Mouse (Mus musculus): ENCODE results near the gene Fzd1. TPM values are rescaled to one million over a fixed set of nuclear protein-coding genes. Genes with fewer than 3 reads are reported as not detected.

Gene Fzd1
- total and polyA plus RNA-seq, 3 experiments: 7.7 to 10.0 (median 8.4) TPM

DNA sequence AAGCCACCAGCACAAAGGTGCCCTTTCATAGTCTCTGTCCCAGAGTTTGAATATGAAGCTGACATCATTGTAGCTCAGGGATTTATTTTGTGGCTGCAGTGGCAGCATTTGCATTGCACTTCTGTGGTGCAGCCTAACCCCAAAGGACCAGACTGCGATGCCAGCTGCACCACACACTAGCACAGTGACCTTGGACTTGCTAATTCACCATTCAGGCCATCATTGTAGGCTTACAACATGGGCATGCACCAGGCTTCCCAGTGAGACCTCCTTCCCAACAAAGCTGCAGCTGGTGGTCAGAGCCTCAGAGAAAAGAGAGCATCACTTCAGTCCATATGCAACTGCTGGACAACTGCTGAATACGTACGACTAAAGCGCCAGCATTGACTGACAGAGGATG lies 32.4 kb upstream of the Fzd1 start:
- no peak for TF ChIP-seq CTCF (IDR thresholded peaks at IDR 0.05)
- intact Hi-C loops (cut with DNase I): no loop called here
- H3K79me2 ChIP-seq (replicated peaks; ENCODE audit: control insufficient read depth, insufficient read depth, low read length): no peaks in the 10 kb centered on the region
- no peaks in the 10 kb centered on the region for H3K4me1 ChIP-seq (ENCODE audit: control insufficient read depth, insufficient read depth, low read length)
- DNase-seq: no peak
- H3K4me3 ChIP-seq: no peak overlapping the region
- no peak overlapping the region for H3K27ac ChIP-seq
- 91% methylated on average over 4 of the region's 4 CpGs for WGBS
- no peaks in the 10 kb centered on the region for H3K36me3 ChIP-seq (ENCODE audit: control insufficient read depth, insufficient read depth, low read length)
- H3K9ac ChIP-seq (ENCODE audit: low read depth, low read length): no peak overlapping the region
- H3K27me3 ChIP-seq (ENCODE audit: control insufficient read depth, insufficient read depth, low read length): no peaks in the 10 kb centered on the region

DNA sequence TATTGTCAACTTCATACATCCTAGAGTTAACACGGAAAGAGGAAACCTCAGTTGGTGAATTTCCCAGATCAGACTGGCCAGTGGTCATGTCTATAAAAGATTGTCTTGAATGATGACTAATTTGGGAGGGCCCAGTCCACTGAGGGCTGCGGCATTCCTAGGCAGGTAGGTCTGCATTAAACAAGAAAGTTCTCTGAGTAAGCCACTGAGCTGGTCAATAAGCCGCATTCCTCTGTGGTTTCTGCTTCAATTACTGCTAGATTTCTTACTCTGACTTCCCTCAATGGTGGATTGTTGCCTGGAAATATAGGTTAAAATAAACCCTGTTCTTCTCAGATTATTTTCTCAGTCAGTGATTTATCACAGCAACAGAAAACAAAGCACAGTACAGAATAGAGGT lies 30.6 kb upstream of the Fzd1 start:
- intact Hi-C loops (cut with DNase I): no loop called here
- Histone ChIP-seq H3K79me2 (replicated peaks; ENCODE audit: control insufficient read depth, insufficient read depth, low read length) (no peaks in the 10 kb centered on the region), H3K27me3 (ENCODE audit: control insufficient read depth, insufficient read depth, low read length) (no peaks in the 10 kb centered on the region), H3K36me3 (ENCODE audit: control insufficient read depth, insufficient read depth, low read length) (no peaks in the 10 kb centered on the region), H3K4me3 (no peak overlapping the region), H3K27ac (no peak overlapping the region), H3K4me1 (ENCODE audit: control insufficient read depth, insufficient read depth, low read length) (no peaks in the 10 kb centered on the region), H3K9ac (ENCODE audit: low read depth, low read length) (no peak overlapping the region)
- TF ChIP-seq EP300 (IDR thresholded peaks at IDR 0.05; ENCODE audit: insufficient read depth, low read depth, low read length) (no peak), POLR2A (IDR thresholded peaks at IDR 0.05; ENCODE audit: insufficient read depth, low read depth, low read length) (no peak), CTCF (IDR thresholded peaks at IDR 0.05) (no peak)
- DNase-seq: no peak
- 84% methylated on average over 3 of the region's 3 CpGs for WGBS

DNA sequence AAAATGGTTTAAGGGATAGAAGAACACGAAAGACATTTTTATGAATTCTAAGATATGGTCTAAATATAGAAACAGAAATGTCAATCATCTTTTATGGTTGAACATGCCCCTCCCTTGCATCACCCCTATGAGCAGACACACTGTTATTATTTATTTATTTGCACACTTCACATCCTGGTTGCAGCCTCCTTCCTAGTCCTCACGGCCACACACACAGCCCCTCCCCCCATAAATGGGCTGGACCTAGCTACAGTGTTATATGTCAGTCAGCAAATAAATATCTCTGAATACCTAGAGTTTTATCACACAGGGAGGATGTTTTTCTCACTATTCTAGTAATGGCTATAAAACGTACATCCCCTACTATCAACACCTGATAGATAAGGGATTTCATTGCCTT lies 29.0 kb upstream of the Fzd1 start:
- WGBS: 42% methylated on average over 3 of the region's 3 CpGs
- Histone ChIP-seq H3K27ac (no peak overlapping the region), H3K9ac (ENCODE audit: low read depth, low read length) (no peak overlapping the region), H3K79me2 (replicated peaks; ENCODE audit: control insufficient read depth, insufficient read depth, low read length) (no peaks in the 10 kb centered on the region), H3K4me3 (no peak overlapping the region), H3K36me3 (ENCODE audit: control insufficient read depth, insufficient read depth, low read length) (no peaks in the 10 kb centered on the region), H3K4me1 (ENCODE audit: control insufficient read depth, insufficient read depth, low read length) (no peaks in the 10 kb centered on the region), H3K27me3 (ENCODE audit: control insufficient read depth, insufficient read depth, low read length) (no peaks in the 10 kb centered on the region)
- intact Hi-C loops (cut with DNase I): no loop called here
- TF ChIP-seq POLR2A (IDR thresholded peaks at IDR 0.05; ENCODE audit: insufficient read depth, low read depth, low read length) (no peak), EP300 (IDR thresholded peaks at IDR 0.05; ENCODE audit: insufficient read depth, low read depth, low read length) (no peak), CTCF (IDR thresholded peaks at IDR 0.05) (no peak)
- no peak for DNase-seq

- Histone ChIP-seq H3K36me3 (ENCODE audit: control insufficient read depth, insufficient read depth, low read length) (no peaks in the 10 kb centered on the region), H3K27me3 (ENCODE audit: control insufficient read depth, insufficient read depth, low read length) (no peaks in the 10 kb centered on the region), H3K4me3 (no peak overlapping the region), H3K27ac (no peak overlapping the region), H3K9ac (ENCODE audit: low read depth, low read length) (no peak overlapping the region), H3K4me1 (ENCODE audit: control insufficient read depth, insufficient read depth, low read length) (no peaks in the 10 kb centered on the region), H3K79me2 (replicated peaks; ENCODE audit: control insufficient read depth, insufficient read depth, low read length) (no peaks in the 10 kb centered on the region)
- no peak for DNase-seq
- WGBS: 82% methylated on average over 3 of the region's 3 CpGs
- intact Hi-C loops (cut with DNase I): no loop called here
- TF ChIP-seq POLR2A (IDR thresholded peaks at IDR 0.05; ENCODE audit: insufficient read depth, low read depth, low read length): no peak
- TF ChIP-seq CTCF (IDR thresholded peaks at IDR 0.05): no peak
- no peak for TF ChIP-seq EP300 (IDR thresholded peaks at IDR 0.05; ENCODE audit: insufficient read depth, low read depth, low read length)
Measured at GRCm38 (mm10) chr5:4778274-4778673, 20.4 kb upstream of the Fzd1 start.

DNA sequence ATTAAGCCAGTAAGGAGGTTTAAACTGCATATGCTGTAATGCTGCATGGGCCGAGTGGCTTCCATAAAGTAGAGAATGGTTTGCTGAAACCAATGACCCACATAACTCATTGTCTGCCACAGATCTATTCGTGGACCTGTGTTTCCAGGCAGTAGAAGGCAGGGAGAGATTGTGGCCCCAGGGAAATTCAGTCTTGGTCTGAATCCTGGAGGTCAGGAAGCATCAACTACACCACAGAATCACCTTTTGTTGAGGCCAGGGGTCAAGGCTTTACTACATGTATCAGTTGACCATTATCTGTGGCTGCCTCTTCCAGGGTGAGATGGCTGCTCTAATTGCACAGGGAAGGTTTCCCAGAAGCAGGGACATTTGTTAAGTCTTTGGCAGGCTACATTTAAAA lies 18.7 kb upstream of the Fzd1 start:
- H3K4me3 ChIP-seq: no peak overlapping the region
- H3K27me3 ChIP-seq (ENCODE audit: control insufficient read depth, insufficient read depth, low read length): no peaks in the 10 kb centered on the region
- no peak for DNase-seq
- WGBS: 72% methylated on average over 2 of the region's 2 CpGs
- no peaks in the 10 kb centered on the region for H3K36me3 ChIP-seq (ENCODE audit: control insufficient read depth, insufficient read depth, low read length)
- no peaks in the 10 kb centered on the region for H3K79me2 ChIP-seq (replicated peaks; ENCODE audit: control insufficient read depth, insufficient read depth, low read length)
- no peak overlapping the region for H3K27ac ChIP-seq
- TF ChIP-seq POLR2A (IDR thresholded peaks at IDR 0.05; ENCODE audit: insufficient read depth, low read depth, low read length): no peak
- no peak for TF ChIP-seq CTCF (IDR thresholded peaks at IDR 0.05)
- no peaks in the 10 kb centered on the region for H3K4me1 ChIP-seq (ENCODE audit: control insufficient read depth, insufficient read depth, low read length)
- intact Hi-C loops (cut with DNase I): no loop called here
- H3K9ac ChIP-seq (ENCODE audit: low read depth, low read length): no peak overlapping the region

DNA sequence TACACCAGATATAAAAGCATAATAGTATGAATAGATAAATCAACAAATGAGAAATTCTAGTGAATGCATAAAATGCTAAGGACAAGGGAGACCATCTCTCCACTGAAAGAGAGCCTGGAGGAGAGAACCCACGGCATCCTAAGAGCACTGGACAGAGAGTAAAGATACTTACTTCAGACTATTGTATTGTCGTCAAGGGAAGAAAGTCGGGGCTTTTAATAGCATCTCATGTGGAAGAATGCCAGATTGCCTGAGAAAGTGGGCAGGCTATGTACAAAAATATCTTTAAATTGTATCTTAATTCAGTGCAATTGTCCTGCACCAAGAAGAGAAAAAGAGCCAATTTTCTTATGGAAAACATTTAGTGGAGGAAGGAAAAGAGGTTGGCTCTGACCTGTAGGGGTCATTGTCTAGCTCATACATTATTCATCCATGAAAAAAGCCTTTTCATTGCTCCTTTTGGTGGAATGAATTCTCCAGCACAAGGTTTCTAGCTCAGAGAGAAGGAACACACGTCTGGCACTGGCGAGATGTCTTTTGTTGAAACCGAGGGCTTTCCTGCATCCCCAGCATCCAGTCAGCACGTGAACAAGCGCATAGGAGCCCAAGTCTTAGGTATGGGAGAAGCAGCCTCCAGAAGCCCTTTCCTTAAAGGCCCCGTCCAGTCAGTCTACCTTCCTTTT lies 15.4 kb upstream of the Fzd1 start:
- no peak overlapping the region for H3K4me3 ChIP-seq
- no peak overlapping the region for H3K27ac ChIP-seq
- DNase-seq: no peak
- TF ChIP-seq EP300 (IDR thresholded peaks at IDR 0.05; ENCODE audit: insufficient read depth, low read depth, low read length) (no peak), CTCF (IDR thresholded peaks at IDR 0.05) (no peak), POLR2A (IDR thresholded peaks at IDR 0.05; ENCODE audit: insufficient read depth, low read depth, low read length) (no peak)
- no peaks in the 10 kb centered on the region for H3K36me3 ChIP-seq (ENCODE audit: control insufficient read depth, insufficient read depth, low read length)
- no peaks in the 10 kb centered on the region for H3K4me1 ChIP-seq (ENCODE audit: control insufficient read depth, insufficient read depth, low read length)
- 46% methylated on average over 9 of the region's 9 CpGs for WGBS
- H3K79me2 ChIP-seq (replicated peaks; ENCODE audit: control insufficient read depth, insufficient read depth, low read length): no peaks in the 10 kb centered on the region
- no peaks in the 10 kb centered on the region for H3K27me3 ChIP-seq (ENCODE audit: control insufficient read depth, insufficient read depth, low read length)
- no peak overlapping the region for H3K9ac ChIP-seq (ENCODE audit: low read depth, low read length)
- intact Hi-C loops (cut with DNase I): no loop called here

Measured in heart, adult 2 months (tissue).